Mouse (Mus musculus): ENCODE data around the gene Capn15.

Gene Capn15

DNA sequence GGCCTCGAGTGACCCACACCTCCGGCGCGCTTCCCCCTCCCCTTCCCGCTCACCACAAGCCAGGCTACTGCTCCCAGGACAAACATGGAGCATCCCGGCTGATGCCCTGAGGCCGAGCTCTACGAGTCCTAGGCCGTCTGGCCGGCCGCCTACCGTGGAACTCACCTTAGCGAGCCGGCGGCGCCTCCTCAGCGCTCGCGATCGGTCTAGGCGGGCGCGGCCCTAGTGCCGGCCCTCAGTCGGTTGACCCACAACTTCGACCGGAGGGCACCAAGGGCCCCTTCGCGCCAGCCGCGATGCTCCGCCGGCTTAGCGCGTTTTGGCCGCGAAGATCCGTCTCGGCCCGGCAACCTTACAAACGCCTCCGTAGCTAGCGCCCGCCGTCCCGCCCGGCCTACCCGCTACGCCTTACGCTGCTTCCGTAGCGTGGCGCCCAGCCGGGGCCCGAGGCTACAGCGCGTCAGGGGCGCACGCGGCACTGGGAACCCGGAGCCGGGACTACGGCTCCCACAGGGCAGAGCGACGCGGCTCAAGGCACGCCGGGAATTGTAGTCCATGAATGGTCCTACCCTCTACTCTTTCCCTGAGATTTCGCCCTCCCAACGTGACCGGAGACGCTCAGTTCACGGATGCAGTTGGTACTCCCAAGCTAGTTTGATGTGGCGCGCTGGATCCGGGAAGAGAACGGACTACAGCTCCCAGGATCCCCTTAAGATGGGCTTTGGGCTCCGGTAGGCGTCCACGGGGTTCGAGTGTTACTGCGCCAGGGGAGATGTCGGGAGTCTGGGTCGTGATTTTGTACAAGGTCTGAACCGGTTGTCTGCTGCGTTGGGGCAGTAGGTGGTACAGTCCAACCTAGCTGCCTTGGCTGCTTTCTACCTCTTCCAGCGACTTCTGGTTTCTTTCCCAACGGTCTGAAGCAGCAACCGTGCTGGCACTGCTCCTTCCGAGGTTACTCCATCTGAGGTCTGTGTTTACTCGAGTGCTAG, at the start of gene Capn15:
TSS of gene Capn15 (minus strand) at position 491 of the 989 bp plus-strand sequence.
- peak; percentile 93 for DNase-seq (ENCODE audit: low spot score in 2 of 2)

DNA sequence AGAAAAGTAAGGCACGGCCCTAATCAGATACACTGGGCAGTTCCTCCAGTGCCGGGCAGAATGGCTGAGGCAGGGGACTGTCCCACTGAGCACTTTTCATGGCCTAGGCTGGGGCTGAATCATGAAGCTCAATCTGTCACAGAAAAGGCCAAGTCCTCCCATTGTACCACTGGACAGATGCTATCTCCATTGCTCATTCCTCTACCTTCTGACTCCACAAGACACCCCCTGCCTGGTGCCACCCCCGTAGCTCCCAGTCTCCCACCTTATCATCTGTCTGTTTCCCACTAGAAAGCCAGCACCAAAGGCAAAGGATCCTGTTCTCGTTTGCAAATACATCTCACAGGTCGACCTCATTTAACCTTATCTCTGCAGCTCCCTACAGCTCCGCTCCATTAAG, 46.4 kb upstream of the Capn15 start:
- DNase-seq (ENCODE audit: low spot score in 2 of 2), result no peak

DNA sequence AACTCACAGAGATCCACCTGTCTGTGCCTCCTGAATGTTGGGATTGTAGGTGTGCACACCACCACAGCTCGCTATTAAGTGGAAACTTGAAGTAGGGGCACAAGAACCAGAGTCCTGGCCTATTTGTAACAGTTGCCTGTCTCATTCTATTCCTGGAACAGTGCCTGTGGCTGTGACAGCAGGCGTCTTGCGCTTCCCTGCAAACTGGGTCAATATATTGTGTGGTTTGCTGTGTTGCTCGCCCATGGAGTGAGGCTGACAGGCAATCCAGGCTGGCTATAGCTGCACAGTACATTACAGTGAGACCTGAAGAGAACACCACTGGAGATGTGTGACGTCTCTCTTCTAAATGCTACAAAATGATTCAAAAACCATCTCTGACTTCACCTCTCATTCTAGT, 46.0 kb upstream of the Capn15 start:
- DNase-seq (ENCODE audit: low spot score in 2 of 2), result no peak

DNA sequence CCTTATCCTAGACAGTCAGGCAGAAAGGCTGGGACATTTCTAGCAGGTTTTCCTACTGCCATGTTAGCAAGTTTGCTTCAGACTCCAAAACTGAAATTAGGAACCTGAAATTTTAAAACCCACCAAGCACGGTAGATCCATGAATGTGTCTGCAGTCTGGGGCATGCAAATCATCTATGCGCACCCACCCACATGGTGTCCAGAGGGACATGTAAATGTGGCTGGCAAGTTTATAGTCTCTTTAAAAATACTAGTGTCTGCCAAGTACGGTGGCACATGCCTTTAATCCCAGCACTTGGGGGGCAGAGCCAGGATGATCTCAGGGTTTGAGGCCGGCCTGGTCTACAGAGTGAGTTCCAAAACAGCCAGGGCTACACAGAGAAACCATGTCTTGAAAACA, 42.7 kb upstream of the Capn15 start:
- no peak for DNase-seq (ENCODE audit: low spot score in 2 of 2)

DNA sequence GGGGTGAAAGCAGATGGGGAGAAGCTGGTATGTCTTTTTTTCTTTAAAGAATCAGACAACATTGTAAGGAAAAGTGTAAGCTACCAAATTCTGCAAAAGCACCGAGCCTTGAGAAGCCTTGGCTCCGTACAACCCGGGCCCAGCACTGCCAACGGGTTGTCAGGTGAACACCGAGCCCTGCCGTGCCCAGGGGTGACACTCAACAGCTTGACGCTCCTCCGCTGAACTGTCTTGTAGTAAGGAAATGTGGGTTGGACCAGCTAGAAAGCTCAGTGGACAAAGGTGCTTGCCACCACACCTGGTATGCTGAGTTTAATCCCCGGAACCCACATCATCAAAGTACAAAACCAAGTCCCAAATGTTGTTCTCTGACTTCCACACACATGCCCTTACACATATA, 39.1 kb upstream of the Capn15 start:
- DNase-seq (ENCODE audit: low spot score in 2 of 2), result no peak

DNA sequence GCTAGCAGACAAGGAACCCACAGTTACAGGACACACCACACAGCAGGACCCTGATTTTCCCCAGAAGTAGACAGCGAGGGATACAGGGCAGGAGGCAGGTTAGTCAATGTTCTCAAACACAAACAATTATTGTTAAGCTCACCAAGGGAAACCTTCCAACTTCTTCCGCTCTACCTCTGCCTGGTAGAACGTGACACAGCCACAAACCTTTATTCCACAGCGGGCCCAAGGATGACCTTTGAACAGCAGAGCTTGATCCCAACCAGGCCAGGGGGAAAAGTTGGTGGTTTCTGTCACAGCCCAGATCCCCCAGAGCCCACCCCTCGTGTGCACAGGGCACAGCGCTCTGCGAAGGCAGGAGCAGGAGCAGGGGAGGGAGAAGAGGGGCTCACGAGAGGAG, 38.4 kb upstream of the Capn15 start:
- no peak for DNase-seq (ENCODE audit: low spot score in 2 of 2)

DNA sequence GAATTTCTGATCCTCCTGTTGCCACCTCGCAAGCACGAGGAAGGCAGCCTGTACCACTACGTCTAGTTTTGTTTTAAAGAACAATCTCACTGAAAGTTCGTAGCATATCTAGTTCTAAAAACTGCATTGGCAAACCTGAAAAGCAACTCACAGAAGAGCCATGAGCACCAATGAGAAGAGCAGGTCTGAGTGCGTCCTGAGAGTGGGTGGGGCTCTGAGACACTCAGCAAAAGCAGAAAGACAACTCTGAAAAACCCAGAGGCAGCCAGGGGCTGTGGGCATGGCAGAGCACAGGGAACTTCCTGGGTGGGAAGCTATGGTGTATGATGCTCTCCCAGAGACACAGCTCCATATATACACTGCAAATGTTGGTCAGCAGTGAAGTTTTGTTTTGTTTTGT, 37.6 kb upstream of the Capn15 start:
- no peak for DNase-seq (ENCODE audit: low spot score in 2 of 2)

DNA sequence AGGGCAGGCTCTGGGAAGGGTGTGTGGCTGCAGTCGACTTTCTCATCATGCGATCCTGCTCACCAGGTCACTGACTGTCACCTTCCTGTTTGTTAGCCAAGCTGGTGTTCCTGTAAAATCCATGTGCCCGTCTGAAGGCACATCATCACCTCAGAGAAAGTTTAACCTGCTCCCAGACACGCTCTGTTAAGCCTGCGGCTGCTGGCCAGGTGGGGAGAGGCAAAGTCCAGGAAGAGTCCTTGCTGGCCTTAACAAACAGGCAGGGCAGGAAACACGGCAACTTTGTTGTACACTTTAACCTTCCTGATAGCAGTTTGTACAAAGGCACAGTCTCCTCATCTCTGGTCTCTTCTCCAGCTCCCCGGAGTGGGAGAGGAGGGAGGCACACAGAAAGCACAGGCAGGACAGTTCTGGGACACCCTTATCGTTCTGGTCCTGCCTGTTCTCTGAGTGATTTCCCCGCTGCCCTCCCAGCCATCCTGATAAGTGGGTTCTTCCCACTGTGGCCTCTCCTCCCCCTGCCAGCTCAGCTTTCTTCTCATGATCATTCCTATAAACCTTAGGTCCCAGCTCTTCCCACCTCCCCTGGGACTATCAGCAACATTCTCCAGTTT, 36.2 kb upstream of the Capn15 start:
- no peak for DNase-seq (ENCODE audit: low spot score in 2 of 2)

DNA sequence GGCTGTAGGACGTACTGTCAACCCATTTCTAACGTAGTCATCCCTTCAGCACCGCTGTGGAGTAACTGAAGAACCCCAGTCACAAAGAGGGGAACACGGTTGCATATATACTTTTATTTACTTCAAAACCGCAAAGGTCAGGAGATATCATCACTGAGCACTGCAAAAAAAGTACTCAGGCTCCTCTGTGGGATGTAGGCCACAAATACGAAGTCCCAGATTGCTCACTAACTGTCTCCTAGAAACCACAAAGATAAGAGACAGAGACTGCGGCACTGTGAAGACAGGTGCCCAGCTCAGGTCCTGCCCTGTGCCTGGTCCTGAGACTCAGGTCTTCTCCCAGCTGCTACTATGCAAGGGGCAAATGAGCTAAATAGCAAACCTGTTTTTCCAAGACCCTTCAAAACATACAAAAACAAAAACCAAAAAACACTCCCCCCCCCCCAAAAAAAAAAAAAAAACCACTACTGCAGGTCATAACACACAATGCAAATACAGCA, 35.3 kb upstream of the Capn15 start:
- no peak for DNase-seq (ENCODE audit: low spot score in 2 of 2)

DNA sequence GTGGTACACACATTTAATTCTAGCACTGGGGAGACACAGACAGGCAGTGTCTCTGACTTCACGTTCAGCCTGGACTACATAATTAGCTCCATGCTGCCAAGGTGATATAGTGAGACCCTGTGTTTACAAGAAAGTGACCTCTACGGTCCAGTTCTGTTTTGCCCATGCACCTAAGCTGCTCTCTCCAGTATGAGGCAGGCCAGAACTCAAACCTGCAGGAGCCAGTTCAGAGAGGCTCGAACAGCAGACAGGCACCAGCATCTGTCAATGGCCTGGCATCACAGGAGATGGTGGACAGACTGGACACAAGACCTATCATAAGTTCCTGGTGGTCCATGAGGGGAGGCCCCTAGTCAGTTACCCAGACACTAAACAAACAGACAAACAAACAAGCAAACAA, 32.8 kb upstream of the Capn15 start:
- no peak for DNase-seq (ENCODE audit: low spot score in 2 of 2)

DNA sequence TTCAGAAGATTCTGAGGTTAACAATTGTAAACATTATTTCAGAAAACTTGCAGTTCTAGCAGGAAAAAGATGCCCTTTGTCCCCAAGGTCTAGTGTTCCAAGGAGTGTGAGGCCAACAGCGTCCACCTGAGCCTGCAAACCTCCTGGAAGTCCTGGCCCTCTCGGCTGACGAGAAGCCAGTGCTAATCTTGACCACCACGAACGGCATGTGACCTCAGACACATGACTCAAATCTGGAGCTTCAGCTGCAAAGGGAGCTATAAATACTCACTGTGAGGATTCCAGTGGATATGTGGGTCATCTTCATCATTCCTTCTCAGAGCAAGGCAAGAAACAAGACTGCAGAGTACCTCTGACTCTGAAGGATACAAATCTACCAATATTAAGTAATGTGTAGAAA, 32.4 kb upstream of the Capn15 start:
- no peak for DNase-seq (ENCODE audit: low spot score in 2 of 2)

DNA sequence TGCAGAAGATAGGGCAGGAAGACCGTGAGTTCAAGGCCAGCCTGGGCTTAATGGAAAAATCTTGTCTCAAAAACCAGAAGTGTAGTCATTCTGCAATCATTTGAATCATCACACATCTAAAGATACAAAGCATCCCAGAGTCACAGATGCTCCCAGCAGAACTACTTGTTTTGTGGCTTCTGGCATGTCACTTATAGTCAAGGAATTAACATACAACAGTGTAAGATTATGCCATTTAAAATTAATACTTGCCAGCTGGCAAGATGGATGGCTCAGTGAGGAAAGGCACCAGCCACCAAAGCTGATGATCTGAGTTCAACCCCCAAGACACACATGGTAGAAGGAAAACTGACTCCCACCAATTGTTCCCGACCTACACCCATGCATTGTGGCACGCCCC, 31.4 kb upstream of the Capn15 start:
- DNase-seq (ENCODE audit: low spot score in 2 of 2), result no peak

DNA sequence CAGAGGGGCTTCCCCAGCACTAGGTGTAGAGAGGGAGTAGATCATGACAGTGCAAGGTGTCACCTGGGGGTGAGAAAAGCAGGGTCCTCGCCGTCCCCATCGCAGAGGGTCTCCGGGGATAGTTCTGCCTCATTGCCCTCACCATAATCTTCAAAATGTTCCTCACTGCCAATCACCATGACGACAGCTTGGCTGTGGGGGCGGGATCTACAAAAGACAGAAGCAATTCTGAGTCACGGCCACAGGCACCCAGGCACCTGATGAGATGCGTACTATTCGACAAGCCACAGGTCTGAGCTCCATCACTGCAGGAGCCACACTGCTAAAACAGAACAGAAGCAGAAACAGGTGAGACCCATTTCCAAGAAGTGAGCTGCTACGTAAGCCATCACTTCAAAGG, 28.1 kb upstream of the Capn15 start:
- no peak for DNase-seq (ENCODE audit: low spot score in 2 of 2)

DNA sequence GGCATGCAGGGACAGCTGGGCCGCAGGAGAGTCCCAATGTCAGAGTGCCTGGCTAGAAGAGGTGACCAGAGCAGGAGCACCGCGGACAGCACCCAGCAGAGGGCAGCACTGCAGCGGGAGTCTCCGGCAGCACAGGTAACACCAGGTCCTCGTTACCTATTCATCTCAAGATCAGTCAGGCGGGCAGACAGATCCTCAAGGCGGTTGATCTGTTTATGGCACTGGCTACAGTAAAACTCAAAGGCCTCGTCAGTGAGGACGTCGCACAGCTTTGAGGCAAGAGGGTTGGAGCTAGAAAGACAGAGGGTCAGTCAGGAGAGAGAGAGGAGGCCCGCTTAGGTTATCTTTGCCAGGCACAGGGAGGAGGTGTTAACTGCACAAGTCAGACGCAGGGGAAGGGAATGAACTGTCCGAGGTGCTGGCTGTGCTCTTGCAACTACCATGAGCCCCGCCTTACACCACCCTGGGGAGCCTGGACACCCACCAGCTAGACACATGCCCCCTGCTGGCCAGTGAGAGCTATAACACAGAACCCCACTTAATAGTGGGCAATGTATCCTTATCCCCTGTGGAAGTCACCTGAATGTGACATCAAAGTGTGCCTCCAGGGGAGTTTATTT, 26.4 kb upstream of the Capn15 start:
- peak in 1 of 2 experiments; percentile 48 for DNase-seq (ENCODE audit: low spot score in 2 of 2)

DNA sequence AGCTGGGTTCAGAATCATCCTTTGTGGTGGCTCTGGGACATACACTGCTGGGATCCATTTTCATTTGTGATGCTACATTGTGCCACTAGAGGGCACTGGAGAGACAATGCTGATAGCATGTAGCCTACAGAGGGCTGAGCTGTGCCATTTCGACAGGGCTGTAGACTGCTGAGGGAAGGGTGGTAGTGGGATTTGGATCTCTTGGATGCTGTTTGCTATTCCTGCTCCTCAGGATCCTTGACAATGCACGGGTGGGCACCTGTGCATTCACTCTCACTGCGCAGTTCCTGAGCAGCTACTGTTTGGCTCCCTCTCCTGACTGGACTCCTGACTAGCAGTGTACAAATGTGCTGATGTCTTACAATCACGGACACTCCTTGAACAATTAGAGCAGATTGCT, 23.9 kb upstream of the Capn15 start:
- DNase-seq (ENCODE audit: low spot score in 2 of 2), result peak in 1 of 2 experiments; percentile 72

DNA sequence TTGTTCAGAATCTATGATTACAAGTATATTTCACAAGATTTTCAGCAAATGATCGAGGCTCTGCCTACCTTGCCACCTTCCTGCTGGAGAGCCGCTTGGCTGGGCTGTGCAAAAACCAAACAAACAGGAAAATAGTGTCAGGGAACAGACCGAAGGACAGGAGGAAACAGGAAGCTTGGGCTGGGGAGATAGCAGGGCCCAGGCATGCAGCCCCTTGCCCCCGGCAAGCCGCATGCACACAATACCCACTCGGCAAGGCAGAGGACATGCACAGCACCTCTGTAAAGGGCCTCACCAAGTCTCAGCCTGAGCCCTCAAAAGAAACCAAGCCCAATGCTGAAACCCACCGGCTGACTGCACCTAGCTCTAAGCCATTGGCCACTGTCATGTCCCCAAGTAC, 23.2 kb upstream of the Capn15 start:
- DNase-seq (ENCODE audit: low spot score in 2 of 2), result no peak

DNA sequence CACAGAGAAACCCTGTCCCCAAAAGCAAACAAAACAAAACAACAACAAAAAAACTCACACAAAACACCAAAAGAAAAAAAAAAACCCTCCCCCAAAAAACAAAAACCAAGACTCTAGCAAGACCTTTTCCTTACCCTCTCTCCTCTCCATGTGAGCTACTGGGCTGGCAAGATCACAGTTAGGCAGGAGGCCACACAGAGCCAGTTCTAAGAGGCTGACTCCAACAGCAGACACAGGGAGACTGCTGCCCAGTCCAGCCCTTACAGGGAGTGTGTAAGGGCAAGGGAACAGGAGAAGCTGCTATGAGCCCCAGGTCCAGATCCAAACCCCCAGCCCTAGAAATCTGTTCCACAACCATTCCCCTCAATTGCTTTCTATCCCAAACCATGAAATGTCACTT, 22.7 kb upstream of the Capn15 start:
- no peak for DNase-seq (ENCODE audit: low spot score in 2 of 2)

DNA sequence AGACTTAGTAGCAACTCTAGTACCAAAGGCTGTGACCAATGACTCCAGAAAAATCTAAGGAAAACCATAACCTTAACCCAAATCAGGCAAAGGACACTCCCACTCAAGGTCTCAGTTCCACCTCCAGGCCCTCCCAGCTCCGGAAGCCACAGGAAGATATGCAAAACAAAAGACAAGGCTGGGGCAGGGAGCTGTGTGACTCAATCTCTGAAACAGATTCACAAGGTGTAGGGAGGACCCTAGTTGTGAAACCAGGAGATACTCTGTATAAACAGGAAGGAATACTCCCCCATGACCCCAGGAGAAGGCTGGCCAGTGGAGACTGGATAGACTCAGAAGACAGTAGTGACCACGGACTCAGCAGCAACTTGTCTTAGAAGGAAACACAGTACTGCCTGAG, 22.1 kb upstream of the Capn15 start:
- DNase-seq (ENCODE audit: low spot score in 2 of 2), result no peak

DNA sequence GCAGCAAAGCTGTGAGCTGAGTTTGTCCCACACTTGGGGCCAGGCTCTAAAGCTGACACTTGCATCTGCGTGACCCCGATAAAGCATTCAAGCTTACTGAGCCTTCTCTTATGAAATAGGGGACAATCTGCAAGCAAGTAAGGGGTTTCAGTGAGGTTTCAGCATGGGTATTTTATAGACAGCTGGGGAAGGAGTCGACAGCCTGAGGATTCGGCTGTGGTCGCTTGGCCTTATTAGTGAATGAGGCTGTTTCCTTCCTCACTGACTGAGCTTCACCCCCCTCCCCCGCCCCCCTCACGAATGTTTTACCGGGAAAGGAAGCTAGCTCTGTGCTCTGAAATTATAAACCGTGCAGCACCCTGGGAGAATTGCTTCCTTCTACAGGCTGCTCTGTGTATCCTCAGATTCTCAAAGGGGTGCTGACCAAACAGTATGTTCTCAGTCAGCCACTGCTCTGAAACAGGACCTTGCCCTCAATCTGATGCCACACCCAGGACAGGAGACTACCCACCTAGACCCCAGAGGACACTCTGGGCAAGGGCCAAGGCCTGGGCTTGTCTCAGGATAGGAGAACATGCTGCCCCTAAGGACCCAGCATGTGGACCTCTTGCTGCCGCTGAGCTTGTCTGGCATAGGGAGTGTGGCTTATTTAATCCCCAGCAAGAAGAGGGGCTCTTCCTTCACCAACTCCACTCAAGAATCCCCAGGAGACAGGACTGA, 20.3 kb upstream of the Capn15 start:
- no peak for DNase-seq (ENCODE audit: low spot score in 2 of 2)

DNA sequence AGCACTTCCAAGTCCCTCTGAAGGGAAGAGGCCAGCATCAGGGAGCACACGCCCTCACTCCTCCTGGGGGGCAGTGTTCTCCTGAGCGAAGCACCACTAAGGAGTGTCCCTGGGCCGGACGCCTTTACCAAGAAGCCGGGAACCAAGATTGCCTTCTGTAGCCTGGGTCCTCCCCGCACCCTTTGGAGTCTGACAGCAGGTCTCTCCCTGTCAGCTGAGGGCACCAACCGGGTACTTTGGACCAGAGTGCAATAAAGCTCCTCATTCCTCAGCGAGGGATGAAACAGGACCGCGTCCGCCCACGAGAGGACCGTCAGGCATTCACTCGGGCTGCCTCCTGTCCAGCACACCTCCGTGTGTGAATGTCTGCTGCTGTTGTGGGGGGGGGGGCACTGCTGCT, 19.1 kb upstream of the Capn15 start:
- DNase-seq (ENCODE audit: low spot score in 2 of 2), result no peak

DNA sequence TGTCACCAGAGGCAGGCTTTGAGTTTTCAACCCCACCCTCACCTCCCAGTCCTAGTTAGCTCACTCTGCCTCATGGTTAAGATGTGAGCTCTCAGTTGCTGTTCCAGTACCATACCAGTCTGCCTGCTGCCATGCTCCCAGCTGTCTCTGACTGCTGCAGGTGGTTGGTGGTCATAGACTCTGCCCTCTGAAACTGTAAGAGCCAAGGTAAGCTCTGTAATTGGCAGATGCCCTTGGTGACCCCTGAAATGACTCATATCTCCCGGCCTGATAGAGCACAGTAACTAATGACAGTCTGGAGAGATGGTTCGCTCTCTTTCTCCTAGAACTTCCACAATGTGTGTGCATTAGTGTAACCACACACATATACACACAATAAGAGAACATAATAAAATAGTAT, 18.3 kb upstream of the Capn15 start:
- no peak for DNase-seq (ENCODE audit: low spot score in 2 of 2)

DNA sequence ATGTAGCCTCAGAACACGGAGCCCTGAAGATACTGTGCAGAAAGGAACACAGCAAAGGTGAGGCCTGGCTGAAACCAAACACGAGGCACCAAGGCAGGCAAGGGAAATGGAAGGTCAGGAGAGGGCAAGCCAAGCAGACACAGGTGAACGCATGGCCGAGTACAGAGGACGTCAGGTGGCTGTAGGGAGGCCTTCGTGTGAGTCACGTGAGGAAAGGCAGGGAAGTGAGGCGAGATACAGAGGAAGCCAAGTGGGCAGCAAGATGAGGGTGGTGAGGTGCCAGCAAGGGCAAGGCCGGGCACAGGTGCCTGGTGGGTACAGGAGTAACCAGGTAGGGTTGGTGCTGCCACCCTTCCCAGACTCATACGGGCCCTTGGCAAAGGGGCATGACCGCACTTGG, 12.8 kb upstream of the Capn15 start:
- DNase-seq (ENCODE audit: low spot score in 2 of 2), result no peak

Measured in frontal cortex, postnatal 10 days (tissue).